Mouse (Mus musculus): Measurements from ENCODE around the gene Ccdc60. TPM values are rescaled to one million over a fixed set of nuclear protein-coding genes. Genes with fewer than 3 reads are reported as not detected.

The Ccdc60 gene
- total and polyA plus RNA-seq, 3 experiments, result not detected

- no peak overlapping the region for H3K9ac ChIP-seq (ENCODE audit: control insufficient read depth, low read depth, low read length, poor library complexity, severe bottlenecking)
- no peaks in the 10 kb centered on the region for H3K79me2 ChIP-seq (ENCODE audit: control insufficient read depth, insufficient read depth, low read length, poor library complexity)
- no peak for DNase-seq (ENCODE audit: low read depth, low spot score)
- H3K9me3 ChIP-seq (replicated peaks; ENCODE audit: insufficient read depth, low read length), result no peaks in the 10 kb centered on the region
- no peak overlapping the region for H3K27ac ChIP-seq (ENCODE audit: control insufficient read depth, low read depth, low read length)
- no peak overlapping the region for H3K4me3 ChIP-seq (ENCODE audit: control insufficient read depth in 1 of 2, insufficient read depth in 1 of 2, low read depth in 2 of 2, low read length in 2 of 2)
- no peaks in the 10 kb centered on the region for H3K36me3 ChIP-seq (ENCODE audit: control insufficient read depth in 1 of 2, insufficient read depth in 2 of 2, low read length in 2 of 2)
- H3K4me1 ChIP-seq (ENCODE audit: control insufficient read depth in 1 of 2, insufficient read depth in 2 of 2, low read length in 2 of 2), result no peaks in the 10 kb centered on the region
- no peak for TF ChIP-seq KAT2A (conservative IDR thresholded peaks at IDR 0.05; ENCODE audit: low read depth, low read length)
- TF ChIP-seq HCFC1 (IDR thresholded peaks at IDR 0.05; ENCODE audit: low read depth, low read length), result no peak
- TF ChIP-seq ZNF384 (IDR thresholded peaks at IDR 0.05; ENCODE audit: low read depth, low read length), result no peak
- H3K27me3 ChIP-seq (ENCODE audit: control insufficient read depth in 1 of 2, insufficient read depth in 2 of 2, low read length in 2 of 2), result no peaks in the 10 kb centered on the region
These were observed 144.1 kb downstream of the Ccdc60 start for GRCm38 (mm10) chr5:116144711-116145110.

- no peaks in the 10 kb centered on the region for H3K9me3 ChIP-seq (replicated peaks; ENCODE audit: insufficient read depth, low read length)
- H3K4me3 ChIP-seq (ENCODE audit: control insufficient read depth in 1 of 2, insufficient read depth in 1 of 2, low read depth in 2 of 2, low read length in 2 of 2), result no peak overlapping the region
- H3K9ac ChIP-seq (ENCODE audit: control insufficient read depth, low read depth, low read length, poor library complexity, severe bottlenecking), result no peak overlapping the region
- no peaks in the 10 kb centered on the region for H3K4me1 ChIP-seq (ENCODE audit: control insufficient read depth in 1 of 2, insufficient read depth in 2 of 2, low read length in 2 of 2)
- no peaks in the 10 kb centered on the region for H3K36me3 ChIP-seq (ENCODE audit: control insufficient read depth in 1 of 2, insufficient read depth in 2 of 2, low read length in 2 of 2)
- DNase-seq (ENCODE audit: low read depth, low spot score), result no peak
- H3K79me2 ChIP-seq (ENCODE audit: control insufficient read depth, insufficient read depth, low read length, poor library complexity), result no peaks in the 10 kb centered on the region
- H3K27me3 ChIP-seq (ENCODE audit: control insufficient read depth in 1 of 2, insufficient read depth in 2 of 2, low read length in 2 of 2), result no peaks in the 10 kb centered on the region
- TF ChIP-seq USF2 (IDR thresholded peaks at IDR 0.05; ENCODE audit: borderline replicate concordance in 1 of 2, insufficient read depth in 1 of 2, low read depth in 1 of 2, low read length in 2 of 2), result no peak
- no peak for TF ChIP-seq NELFE (IDR thresholded peaks at IDR 0.05; ENCODE audit: low read depth, low read length)
- TF ChIP-seq ZNF384 (IDR thresholded peaks at IDR 0.05; ENCODE audit: low read depth, low read length), result no peak
- TF ChIP-seq CTCF (IDR thresholded peaks at IDR 0.05 in 2 of 3, conservative IDR thresholded peaks at IDR 0.05 in 1 of 3; ENCODE audit: control insufficient read depth in 1 of 3, insufficient read depth in 1 of 3, low read depth in 2 of 3, low read length in 3 of 3, poor library complexity in 1 of 3, severe bottlenecking in 1 of 3), result no peak
- no peak for TF ChIP-seq SIN3A (IDR thresholded peaks at IDR 0.05; ENCODE audit: low read length)
- TF ChIP-seq MAX (IDR thresholded peaks at IDR 0.05; ENCODE audit: low read length), result no peak
- TF ChIP-seq MYC (IDR thresholded peaks at IDR 0.05; ENCODE audit: low read depth, low read length), result no peak
- no peak for TF ChIP-seq MAZ (IDR thresholded peaks at IDR 0.05; ENCODE audit: low read depth, low read length)
- TF ChIP-seq SMC3 (IDR thresholded peaks at IDR 0.05; ENCODE audit: low read depth, low read length), result no peak
- TF ChIP-seq MXI1 (IDR thresholded peaks at IDR 0.05; ENCODE audit: low read depth, low read length), result no peak
- no peak for TF ChIP-seq UBTF (IDR thresholded peaks at IDR 0.05; ENCODE audit: borderline replicate concordance, insufficient read depth, low read depth, low read length)
- H3K27ac ChIP-seq (ENCODE audit: control insufficient read depth, low read depth, low read length), result no peak overlapping the region
These were observed 148.1 kb downstream of the Ccdc60 start for GRCm38 (mm10) chr5:116140682-116141081.

- no peaks in the 10 kb centered on the region for H3K27me3 ChIP-seq (ENCODE audit: control insufficient read depth in 1 of 2, insufficient read depth in 2 of 2, low read length in 2 of 2)
- H3K36me3 ChIP-seq (ENCODE audit: control insufficient read depth in 1 of 2, insufficient read depth in 2 of 2, low read length in 2 of 2), result no peaks in the 10 kb centered on the region
- peak; percentile 36 for DNase-seq (ENCODE audit: low read depth, low spot score)
- no peak overlapping the region for H3K4me3 ChIP-seq (ENCODE audit: control insufficient read depth in 1 of 2, insufficient read depth in 1 of 2, low read depth in 2 of 2, low read length in 2 of 2)
- H3K4me1 ChIP-seq (ENCODE audit: control insufficient read depth in 1 of 2, insufficient read depth in 2 of 2, low read length in 2 of 2), result no peaks in the 10 kb centered on the region
- H3K9ac ChIP-seq (ENCODE audit: control insufficient read depth, low read depth, low read length, poor library complexity, severe bottlenecking), result no peak overlapping the region
- H3K9me3 ChIP-seq (replicated peaks; ENCODE audit: insufficient read depth, low read length), result no peaks in the 10 kb centered on the region
- no peaks in the 10 kb centered on the region for H3K79me2 ChIP-seq (ENCODE audit: control insufficient read depth, insufficient read depth, low read length, poor library complexity)
- H3K27ac ChIP-seq (ENCODE audit: control insufficient read depth, low read depth, low read length), result no peak overlapping the region
- peak; percentile 24; the same call in 1 of the 2 replicates for TF ChIP-seq SMC3 (IDR thresholded peaks at IDR 0.05; ENCODE audit: low read depth, low read length)
- TF ChIP-seq RAD21 (IDR thresholded peaks at IDR 0.05; ENCODE audit: low read depth, low read length), result peak; percentile 53
- peak; percentile 50 to 70 (median 50) for TF ChIP-seq CTCF (IDR thresholded peaks at IDR 0.05 in 2 of 3, conservative IDR thresholded peaks at IDR 0.05 in 1 of 3; ENCODE audit: control insufficient read depth in 1 of 3, insufficient read depth in 1 of 3, low read depth in 2 of 3, low read length in 3 of 3, poor library complexity in 1 of 3, severe bottlenecking in 1 of 3)
- peak; percentile 12; the same call in 1 of the 2 replicates for TF ChIP-seq ZC3H11A (IDR thresholded peaks at IDR 0.05; ENCODE audit: low read depth, low read length)
- TF ChIP-seq USF1 (IDR thresholded peaks at IDR 0.05; ENCODE audit: low read depth, low read length), result no peak
These were observed 165.4 kb downstream of the Ccdc60 start for GRCm38 (mm10) chr5:116123344-116123743.

All from MEL (cell line).